Mouse (Mus musculus): ENCODE data around the gene Gm17268. TPM values are rescaled to one million over a fixed set of nuclear protein-coding genes. Genes with fewer than 3 reads are reported as not detected.

Gene Gm17268
- polyA plus RNA-seq, 1 experiment from 2014 or later = not detected

- Histone ChIP-seq H3K4me3 (no peak overlapping the region), H3K9ac (no peak overlapping the region), H3K4me1 (replicated peaks) (no peaks in the 10 kb centered on the region), H3K4me2 (no peak overlapping the region), H3K27me3 (no peaks in the 10 kb centered on the region), H3K27ac (replicated peaks) (no peak overlapping the region), H3K36me3 (no peaks in the 10 kb centered on the region), H3K9me3 (no peaks in the 10 kb centered on the region)
- ATAC-seq (ENCODE audit: low FRiP score, low read depth) = no peak
- WGBS = 67% methylated on average over 4 of the region's 4 CpGs
Observed at GRCm38 (mm10) chr11:81999469-81999868, 38.9 kb downstream of the Gm17268 start.

- ATAC-seq (ENCODE audit: low FRiP score, low read depth) = no peak
- H3K36me3 ChIP-seq = no peaks in the 10 kb centered on the region
- 95% methylated on average over 3 of the region's 3 CpGs for WGBS
Observed at GRCm38 (mm10) chr11:81998646-81999045, 39.7 kb downstream of the Gm17268 start.

GRCm38 (mm10) chr11:81997085-81997484 is 41.3 kb downstream of the Gm17268 start:
- Histone ChIP-seq H3K27ac (replicated peaks) (no peak overlapping the region), H3K4me2 (no peak overlapping the region), H3K4me1 (replicated peaks) (no peaks in the 10 kb centered on the region), H3K9me3 (no peaks in the 10 kb centered on the region), H3K9ac (no peak overlapping the region), H3K36me3 (no peaks in the 10 kb centered on the region), H3K27me3 (no peaks in the 10 kb centered on the region), H3K4me3 (no peak overlapping the region)
- no peak for ATAC-seq (ENCODE audit: low FRiP score, low read depth)
- WGBS = 89% methylated on average over 5 of the region's 5 CpGs

More at GRCm38 (mm10) chr11:81998646-81999045, 39.7 kb downstream of the Gm17268 start:
- no peaks in the 10 kb centered on the region for H3K27me3 ChIP-seq
- H3K4me3 ChIP-seq = no peak overlapping the region
- no peak overlapping the region for H3K9ac ChIP-seq
- no peak overlapping the region for H3K27ac ChIP-seq (replicated peaks)
- H3K9me3 ChIP-seq = no peaks in the 10 kb centered on the region
- H3K4me1 ChIP-seq (replicated peaks) = no peaks in the 10 kb centered on the region
- H3K4me2 ChIP-seq = no peak overlapping the region

- no peak overlapping the region for H3K27ac ChIP-seq (replicated peaks)
- H3K4me1 ChIP-seq (replicated peaks) = no peaks in the 10 kb centered on the region
- no peak overlapping the region for H3K4me2 ChIP-seq
- 62% methylated on average over 10 of the region's 10 CpGs for WGBS
- H3K36me3 ChIP-seq = no peaks in the 10 kb centered on the region
- no peaks in the 10 kb centered on the region for H3K27me3 ChIP-seq
- no peak overlapping the region for H3K4me3 ChIP-seq
- ATAC-seq (ENCODE audit: low FRiP score, low read depth) = peak; percentile 78; the same call in 1 of the 2 replicates
- no peak overlapping the region for H3K9ac ChIP-seq
- no peaks in the 10 kb centered on the region for H3K9me3 ChIP-seq
Observed at GRCm38 (mm10) chr11:81996172-81996841, 42.1 kb downstream of the Gm17268 start.

GRCm38 (mm10) chr11:81983146-81983545 is 55.2 kb downstream of the Gm17268 start:
- no peak for ATAC-seq (ENCODE audit: low FRiP score, low read depth)
- no peak overlapping the region for H3K4me2 ChIP-seq
- 41% methylated on average over 5 of the region's 5 CpGs for WGBS
- H3K27ac ChIP-seq (replicated peaks) = no peak overlapping the region
- H3K4me3 ChIP-seq = no peak overlapping the region
- no peaks in the 10 kb centered on the region for H3K9me3 ChIP-seq
- H3K27me3 ChIP-seq = no peaks in the 10 kb centered on the region
- peaks cover 7% of the 10 kb centered on the region; the same call in 1 of the 2 replicates for H3K4me1 ChIP-seq (replicated peaks)
- H3K36me3 ChIP-seq = no peaks in the 10 kb centered on the region
- no peak overlapping the region for H3K9ac ChIP-seq

GRCm38 (mm10) chr11:81982191-81982590 is 56.2 kb downstream of the Gm17268 start:
- no peaks in the 10 kb centered on the region for H3K36me3 ChIP-seq
- H3K9me3 ChIP-seq = no peaks in the 10 kb centered on the region
- ATAC-seq (ENCODE audit: low FRiP score, low read depth) = no peak
- H3K27ac ChIP-seq (replicated peaks) = no peak overlapping the region
- H3K27me3 ChIP-seq = no peaks in the 10 kb centered on the region
- no peak overlapping the region for H3K9ac ChIP-seq
- H3K4me3 ChIP-seq = no peak overlapping the region
- WGBS = 27% methylated on average over 11 of the region's 11 CpGs
- H3K4me1 ChIP-seq (replicated peaks) = peaks cover 7% of the 10 kb centered on the region; the same call in 1 of the 2 replicates
- no peak overlapping the region for H3K4me2 ChIP-seq

Other genes with a start within 250 kb of the Gm17268 start
- gene 5530401A14Rik, start 177.9 kb downstream of the Gm17268 start, polyA plus RNA-seq (2015; fragmentation: Nextera tagmentation; extraction: Ambion mirVana) = 0.73 and 1.2 TPM in 2 replicates
- gene Asic2, start 70.1 kb downstream of the Gm17268 start, polyA plus RNA-seq (2015; fragmentation: Nextera tagmentation; extraction: Ambion mirVana) = 17.0 and 17.7 TPM in 2 replicates
- gene Ccl2, start 3.0 kb downstream of the Gm17268 start, polyA plus RNA-seq (2015; fragmentation: Nextera tagmentation; extraction: Ambion mirVana) = 0.73 and 1.4 TPM in 2 replicates
- 0.78 and 1.4 TPM in 2 replicates for gene Ccl7, start 7.2 kb upstream of the Gm17268 start, polyA plus RNA-seq (2015; fragmentation: Nextera tagmentation; extraction: Ambion mirVana)
- gene Ccl11, start 19.3 kb upstream of the Gm17268 start, polyA plus RNA-seq (2015; fragmentation: Nextera tagmentation; extraction: Ambion mirVana) = 0.27 and 0.54 TPM in 2 replicates
- gene Ccl12, start 63.3 kb upstream of the Gm17268 start, polyA plus RNA-seq (2015; fragmentation: Nextera tagmentation; extraction: Ambion mirVana) = 1.4 and 2.9 TPM in 2 replicates
- not detected in 2 replicates for gene Ccl8, start 76.6 kb upstream of the Gm17268 start, polyA plus RNA-seq (2015; fragmentation: Nextera tagmentation; extraction: Ambion mirVana)